Comparison of ENCODE assay signal across 22 mouse cellular contexts in the genomic region with DNA sequence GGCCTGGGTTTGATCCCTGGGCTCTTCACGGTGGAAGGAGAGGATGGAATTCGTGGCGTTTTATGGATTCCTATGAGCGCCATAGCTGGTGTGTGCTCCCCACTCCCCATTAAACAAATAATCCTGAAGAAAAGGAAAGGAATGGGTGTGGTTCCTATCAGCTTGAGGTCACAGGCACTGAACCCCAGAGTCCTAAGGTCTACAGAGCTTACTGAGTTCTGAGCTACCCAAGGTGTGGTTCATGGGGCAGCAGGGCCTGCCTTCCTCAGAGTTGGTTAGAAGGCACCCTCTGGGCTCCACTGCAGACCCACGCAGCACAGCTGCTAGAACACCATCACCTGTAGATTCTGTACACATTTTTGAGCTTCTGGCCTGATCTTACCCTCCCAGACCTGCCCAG.
"Had no signal": no experiment of that assay in that cellular context is flagged by ENCODE, and none has a peak within 500 bp of the region (broad histone marks: within the 10 kb centered on the region; RNA-seq: fewer than 3 reads in every experiment).

No protein-coding gene starts in this region.

- H3K9me3 ChIP-seq: limb, embryonic 12.5 days; limb, embryonic 15.5 days; midbrain, embryonic 12.5 days; midbrain, embryonic 15.5 days; neural tube, embryonic 13.5 days had no signal

- H3K4me3 ChIP-seq: limb, embryonic 12.5 days; limb, embryonic 15.5 days; midbrain, embryonic 12.5 days; midbrain, embryonic 15.5 days; myocyte; neural tube, embryonic 13.5 days had no signal

- H3K4me2 ChIP-seq: limb, embryonic 12.5 days; limb, embryonic 15.5 days; liver, embryonic 11.5 days; lung, embryonic 14.5 days; midbrain, embryonic 12.5 days; midbrain, embryonic 15.5 days; neural tube, embryonic 13.5 days had no signal

- H3K4me1 ChIP-seq: limb, embryonic 12.5 days; limb, embryonic 15.5 days; midbrain, embryonic 12.5 days; midbrain, embryonic 15.5 days; neural tube, embryonic 13.5 days had no signal

- H3K27ac ChIP-seq: limb, embryonic 12.5 days; limb, embryonic 15.5 days; liver, embryonic 14.5 days; macrophage; midbrain, embryonic 12.5 days; midbrain, embryonic 15.5 days; neural tube, embryonic 13.5 days had no signal

- H3K9ac ChIP-seq: limb, embryonic 12.5 days; limb, embryonic 15.5 days; liver, embryonic 14.5 days; liver, postnatal 0 days; lung, embryonic 14.5 days; midbrain, embryonic 12.5 days; midbrain, embryonic 15.5 days; neural tube, embryonic 13.5 days had no signal

- DNase-seq: kidney, adult 18-20 months; kidney, adult 9 months; kidney, postnatal 14 days; kidney, postnatal 4 days; left cerebral cortex, postnatal 4 days; liver, postnatal 0 days; lung, embryonic 14.5 days; retina, postnatal 1 day; right cerebral cortex, postnatal 25 days; thymus, adult 2 months; thymus, postnatal 14 days; thymus, postnatal 4 days had no signal

- H3K36me3 ChIP-seq: limb, embryonic 12.5 days; limb, embryonic 15.5 days; midbrain, embryonic 12.5 days; midbrain, embryonic 15.5 days; neural tube, embryonic 13.5 days had no signal

- ATAC-seq: liver, postnatal 0 days; lung, postnatal 0 days; midbrain, embryonic 15.5 days had no signal

- H3K27me3 ChIP-seq: limb, embryonic 12.5 days; limb, embryonic 15.5 days; midbrain, embryonic 12.5 days; midbrain, embryonic 15.5 days; neural tube, embryonic 13.5 days had no signal
